Mouse (Mus musculus) MEL (cell line): Measurements from ENCODE around the gene Nr6a1.

Source experiments
- E2F4 ChIP-seq: IDR thresholded peaks from 2 replicates; pipeline ENCODE4 v1.6.1; 2011; ENCODE audit warnings: low read depth, low read length, improper control_type of control experiment, borderline replicate concordance
- GATA1 ChIP-seq: IDR thresholded peaks from 2 replicates; pipeline ENCODE4 v1.6.1; 2011; ENCODE audit warnings: low read depth, low read length, improper control_type of control experiment
- HCFC1 ChIP-seq: IDR thresholded peaks from 2 replicates; pipeline ENCODE4 v1.6.1; 2012; ENCODE audit warnings: low read depth, mild to moderate bottlenecking, inconsistent platforms, low read length, improper control_type of control experiment, moderate library complexity
- JUND ChIP-seq: IDR thresholded peaks from 2 replicates; pipeline ENCODE4 v1.6.1; 2011; ENCODE audit warnings: low read depth, mild to moderate bottlenecking, improper control_type of control experiment, low read length
- MAX ChIP-seq: IDR thresholded peaks from 2 replicates; pipeline ENCODE4 v1.6.1; 2011; ENCODE audit warnings: low read length, improper control_type of control experiment
- MYC ChIP-seq: IDR thresholded peaks from 2 replicates; pipeline ENCODE4 v1.6.1; 2011; ENCODE audit warnings: low read depth, mild to moderate bottlenecking, low read length, improper control_type of control experiment, moderate library complexity
- POLR2A ChIP-seq, 2 experiments: IDR thresholded peaks; 2 replicates each; pipeline ENCODE4 v1.6.1; 2011 to 2012; ENCODE audit warnings: low read length in 2 of 2, mild to moderate bottlenecking in 2 of 2, control low read depth in 1 of 2, improper control_type of control experiment in 1 of 2, low read depth in 1 of 2, moderate library complexity in 1 of 2; ENCODE audit not compliant: control insufficient read depth in 1 of 2, insufficient read depth in 1 of 2, poor library complexity in 1 of 2
- TCF12 ChIP-seq: IDR thresholded peaks from 2 replicates; pipeline ENCODE4 v1.6.1; 2014; ENCODE audit warnings: low read depth, mild to moderate bottlenecking, inconsistent platforms, low read length, improper control_type of control experiment, moderate library complexity
- USF1 ChIP-seq: IDR thresholded peaks from 2 replicates; pipeline ENCODE4 v1.6.1; 2014; ENCODE audit warnings: low read depth, mild to moderate bottlenecking, inconsistent platforms, low read length, improper control_type of control experiment, moderate library complexity
- ZC3H11A ChIP-seq: IDR thresholded peaks from 2 replicates; pipeline ENCODE4 v1.6.1; 2012; ENCODE audit warnings: low read depth, mild to moderate bottlenecking, inconsistent platforms, low read length, improper control_type of control experiment
- ZMIZ1 ChIP-seq: IDR thresholded peaks from 2 replicates; pipeline ENCODE4 v1.6.1; 2012; ENCODE audit warnings: low read depth, mild to moderate bottlenecking, inconsistent platforms, low read length, improper control_type of control experiment, moderate library complexity

- TF ChIP-seq USF1 (no peak), POLR2A (IDR thresholded peaks at IDR 0.05; ENCODE audit: control insufficient read depth in 1 of 2, insufficient read depth in 1 of 2, low read depth in 1 of 2, low read length in 2 of 2, poor library complexity in 1 of 2) (no peak), HCFC1 (no peak), GATA1 (no peak), JUND (no peak), MAX (no peak), E2F4 (no peak), MYC (no peak), TCF12 (no peak), ZMIZ1 (no peak), ZC3H11A (no peak)
Observed at GRCm38 (mm10) chr2:38829521-38829920, 98.0 kb downstream of the Nr6a1 start.
